Mouse (Mus musculus) E14TG2a.4 (cell line): ENCODE measurements at regions not wholly inside any gene's neighbourhood (a gene's known extent, or its start where the extent isn't known, plus 50 kb on each side); places are given as distances from the start of the nearest gene placed in this dataset.

Experiments
- CTCF ChIP-seq: conservative IDR thresholded peaks from 2 replicates; pipeline ENCODE4 v1.5.1; 2014; ENCODE audit warnings: low read length
- NANOG ChIP-seq: IDR thresholded peaks from 2 replicates; pipeline ENCODE4 v1.6.1; 2014; ENCODE audit warnings: borderline replicate concordance, low read length, mixed read lengths
- POU5F1 ChIP-seq: IDR thresholded peaks from 2 replicates; pipeline ENCODE4 v1.6.1; 2014; ENCODE audit warnings: low read length, borderline replicate concordance

GRCm38 (mm10) chr9:23553766-23554165 is 330.9 kb downstream of the Bmper start:
- no peak for TF ChIP-seq CTCF
- TF ChIP-seq NANOG, result no peak
- no peak for TF ChIP-seq POU5F1
